In the genomic region with DNA sequence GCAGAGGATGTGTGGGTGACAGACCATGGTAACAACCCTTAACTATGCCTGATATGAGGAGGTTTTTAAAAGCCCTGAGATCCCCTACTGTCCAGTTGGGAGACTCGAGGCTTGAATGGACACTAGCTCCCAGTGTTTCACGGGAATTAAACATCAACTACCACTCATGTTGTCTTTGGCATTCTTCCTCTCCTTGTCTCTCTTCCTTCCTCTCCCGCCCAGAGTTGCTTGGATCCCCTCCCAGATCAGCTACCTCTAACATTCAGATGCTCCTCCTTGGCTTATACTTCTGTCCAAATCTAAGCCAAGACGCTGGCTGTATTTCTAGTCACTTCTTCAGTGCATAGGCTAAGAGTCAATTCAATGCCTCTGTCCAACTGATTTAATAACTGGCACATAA, we compare ENCODE assay signal across 11 mouse cellular contexts. TPM values are rescaled to one million over a fixed set of nuclear protein-coding genes. Genes with fewer than 3 reads are reported as not detected.
DNase-seq lines count a peak whose midpoint lies in the region; ATAC-seq lines count a peak whose summit lies in the region.
"Had no signal": no experiment of that assay in that cellular context is flagged by ENCODE, and none has a peak within 500 bp of the region (broad histone marks: within the 10 kb centered on the region; RNA-seq: fewer than 3 reads in every experiment).

No protein-coding gene starts in this region.

- H3K27me3 ChIP-seq in neural tube, embryonic 15.5 days (replicated peaks): no peaks in the 10 kb centered on the region
- no peaks in the 10 kb centered on the region for H3K27me3 ChIP-seq in forebrain, embryonic 15.5 days
- H3K27me3 ChIP-seq: forebrain, embryonic 13.5 days had no signal

- WGBS in neural tube, embryonic 15.5 days: 71% methylated on average over 4 of the region's 4 CpGs
- 75% methylated on average over 4 of the region's 4 CpGs for WGBS in forebrain, embryonic 15.5 days

- no peaks in the 10 kb centered on the region for H3K36me3 ChIP-seq in neural tube, embryonic 15.5 days
- H3K36me3 ChIP-seq in forebrain, embryonic 15.5 days: no peaks in the 10 kb centered on the region

- no peak overlapping the region for H3K4me3 ChIP-seq in neural tube, embryonic 15.5 days (replicated peaks)
- H3K4me3 ChIP-seq in forebrain, embryonic 15.5 days: no peak overlapping the region
- H3K4me3 ChIP-seq: forebrain, embryonic 13.5 days had no signal

- no peak overlapping the region for H3K9ac ChIP-seq in neural tube, embryonic 15.5 days (replicated peaks)
- no peak overlapping the region for H3K9ac ChIP-seq in forebrain, embryonic 15.5 days (replicated peaks)
- H3K9ac ChIP-seq: forebrain, embryonic 13.5 days; liver, embryonic 14.5 days had no signal

- no peaks in the 10 kb centered on the region for H3K9me3 ChIP-seq in neural tube, embryonic 15.5 days (replicated peaks)
- H3K9me3 ChIP-seq in forebrain, embryonic 15.5 days: no peaks in the 10 kb centered on the region
- H3K9me3 ChIP-seq: forebrain, embryonic 13.5 days had no signal

- peak overlapping the region; percentile 58; the same call in 1 of the 2 replicates for H3K27ac ChIP-seq in neural tube, embryonic 15.5 days (replicated peaks)
- H3K27ac ChIP-seq in forebrain, embryonic 15.5 days (replicated peaks): no peak overlapping the region
- H3K27ac ChIP-seq: forebrain, embryonic 13.5 days; liver, embryonic 14.5 days had no signal

- ATAC-seq in neural tube, embryonic 15.5 days (ENCODE audit: low FRiP score): peak; percentile 70
- ATAC-seq in forebrain, embryonic 15.5 days (replicated peaks): no peak
- ATAC-seq: CD4-positive, CD25-positive, alpha-beta regulatory T cell, adult 4 months; forebrain, embryonic 13.5 days had no signal

- no peaks in the 10 kb centered on the region for H3K4me1 ChIP-seq in neural tube, embryonic 15.5 days
- H3K4me1 ChIP-seq in forebrain, embryonic 15.5 days: no peaks in the 10 kb centered on the region
- H3K4me1 ChIP-seq: forebrain, embryonic 13.5 days had no signal

- H3K4me2 ChIP-seq in neural tube, embryonic 15.5 days: no peak overlapping the region
- H3K4me2 ChIP-seq in forebrain, embryonic 15.5 days (replicated peaks): no peak overlapping the region
- H3K4me2 ChIP-seq: forebrain, embryonic 13.5 days had no signal

- DNase-seq in cerebellum, postnatal 14 days: peak; percentile 59 to 62
- DNase-seq in cerebellum, postnatal 4 days (ENCODE audit: low spot score in 2 of 2): no peak
- DNase-seq in neural tube, embryonic 10.5 days (ENCODE audit: extremely low spot score, low spot score): no peak
- DNase-seq in kidney, adult 8-10 months: peak; percentile 18 to 64
- no peak for DNase-seq in urinary bladder, postnatal 25 days (ENCODE audit: low spot score)
- no peak for DNase-seq in left cerebral cortex, adult 8-10 months (ENCODE audit: low spot score in 2 of 2)

RNA-seq across cellular contexts. Expression of a gene that starts 9.9 kb away (rescaled TPM):
- polyA plus RNA-seq in neural tube, embryonic 15.5 days (2015; fragmentation: Nextera tagmentation; extraction: Ambion mirVana): 0.90 and 1.7 TPM in 2 replicates
- 0.31 and 0.46 TPM in 2 replicates for polyA plus RNA-seq in forebrain, embryonic 15.5 days (2015; fragmentation: Nextera tagmentation; extraction: Ambion mirVana)
- total RNA-seq in left cerebral cortex, adult 8-10 months (2022): 1 to 10 TPM in 1 of 4 experiments, under 1 TPM in 3; 0.82 to 1.6 (median 1.00) TPM

Comparison
In these comparisons a context has a peak if more than half of its experiments do, and no peak if none do; other contexts are left out.
1. DNase-seq: peak in cerebellum, postnatal 14 days (2 of 2) and kidney, adult 8-10 months (2 of 2); none in cerebellum, postnatal 4 days (0 of 2), neural tube, embryonic 10.5 days (single experiment), urinary bladder, postnatal 25 days (single experiment) and left cerebral cortex, adult 8-10 months (0 of 2).